Comparison of ENCODE assay signal across 9 mouse cellular contexts in the genomic region with DNA sequence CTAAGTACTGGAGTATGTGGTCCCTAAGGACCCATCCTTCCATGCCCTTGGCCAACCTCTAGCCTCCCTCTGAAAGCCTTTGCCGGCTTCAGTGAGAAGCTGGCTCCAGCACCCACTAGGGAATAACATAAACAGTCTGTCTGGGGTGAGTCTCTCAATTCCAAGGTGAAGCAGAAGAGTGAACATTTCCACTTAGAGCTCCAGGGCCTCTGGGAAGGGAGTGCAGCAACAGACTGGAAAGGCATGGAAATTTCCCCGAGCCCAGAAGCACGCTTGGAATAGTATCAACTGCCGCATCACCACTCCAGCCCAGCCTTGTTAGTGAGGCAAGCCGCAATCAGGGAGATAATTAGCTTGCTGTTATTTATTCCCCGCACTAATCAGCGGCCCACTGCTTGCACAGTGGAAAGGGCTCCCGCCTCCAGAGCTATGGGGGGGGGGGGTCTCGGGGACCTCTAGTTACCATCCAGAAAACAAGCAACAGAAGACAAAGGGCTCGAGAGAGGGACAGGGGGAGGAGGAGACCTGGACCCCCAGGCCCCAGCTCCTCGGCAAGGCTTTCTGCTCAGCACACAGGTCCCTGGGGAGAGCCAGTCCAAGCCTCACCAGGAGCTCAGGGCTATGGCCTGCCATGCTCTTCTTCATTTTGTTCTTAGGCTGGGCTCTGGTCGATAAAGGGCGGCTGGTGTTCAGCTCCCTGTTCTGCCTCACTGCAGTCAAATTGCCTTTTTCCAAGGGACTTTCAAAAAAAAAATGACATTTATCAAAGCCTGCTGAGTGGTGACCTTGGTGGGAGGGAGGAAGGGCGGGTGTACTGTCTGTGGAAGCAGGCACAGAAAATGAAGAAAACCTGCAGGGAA. TPM values are rescaled to one million over a fixed set of nuclear protein-coding genes. Genes with fewer than 3 reads are reported as not detected.
DNase-seq lines count a peak whose midpoint lies in the region; ATAC-seq and TF ChIP-seq lines count a peak whose summit lies in the region.
"Had no signal": no experiment of that assay in that cellular context is flagged by ENCODE, and none has a peak within 500 bp of the region (broad histone marks: within the 10 kb centered on the region; RNA-seq: fewer than 3 reads in every experiment).

No protein-coding gene starts in this region.

- H3K36me3 ChIP-seq in lung, postnatal 0 days (ENCODE audit: insufficient read depth, low read length): no peaks in the 10 kb centered on the region
- H3K36me3 ChIP-seq in embryonic facial prominence, embryonic 11.5 days (replicated peaks; ENCODE audit: control insufficient read depth, insufficient read depth, low read depth, low read length): no peaks in the 10 kb centered on the region
- H3K36me3 ChIP-seq in heart, embryonic 13.5 days: no peaks in the 10 kb centered on the region
- no peaks in the 10 kb centered on the region for H3K36me3 ChIP-seq in midbrain, embryonic 10.5 days
- H3K36me3 ChIP-seq: G1E had no signal

- no peaks in the 10 kb centered on the region for H3K4me1 ChIP-seq in lung, postnatal 0 days (ENCODE audit: insufficient read depth, low read depth, low read length)
- no peaks in the 10 kb centered on the region for H3K4me1 ChIP-seq in embryonic facial prominence, embryonic 11.5 days (ENCODE audit: control insufficient read depth, insufficient read depth, low read length)
- peaks cover 14% of the 10 kb centered on the region for H3K4me1 ChIP-seq in heart, embryonic 13.5 days
- peaks cover 11% of the 10 kb centered on the region for H3K4me1 ChIP-seq in midbrain, embryonic 10.5 days

- 48% methylated on average over 14 of the region's 14 CpGs for WGBS in lung, postnatal 0 days
- 23% methylated on average over 14 of the region's 14 CpGs for WGBS in embryonic facial prominence, embryonic 11.5 days
- WGBS in heart, embryonic 13.5 days: 23% methylated on average over 14 of the region's 14 CpGs
- 43% methylated on average over 14 of the region's 14 CpGs for WGBS in midbrain, embryonic 10.5 days

- ATAC-seq in lung, postnatal 0 days: peak; percentile 25; the same call in 1 of the 2 replicates
- peak; percentile 73 for ATAC-seq in embryonic facial prominence, embryonic 11.5 days (replicated peaks; ENCODE audit: insufficient number of reproducible peaks, low FRiP score, low TSS enrichment, low read depth)
- ATAC-seq in heart, embryonic 13.5 days (ENCODE audit: extremely low read depth, insufficient number of reproducible peaks, low FRiP score, low TSS enrichment): no peak

- no peaks in the 10 kb centered on the region; the same call in 1 of the 2 replicates for H3K27me3 ChIP-seq in lung, postnatal 0 days (replicated peaks; ENCODE audit: insufficient read depth, low read length)
- no peaks in the 10 kb centered on the region for H3K27me3 ChIP-seq in embryonic facial prominence, embryonic 11.5 days (ENCODE audit: control insufficient read depth, insufficient read depth, low read length)
- peaks cover 28% of the 10 kb centered on the region; the same call in 1 of the 2 replicates for H3K27me3 ChIP-seq in heart, embryonic 13.5 days (replicated peaks)
- no peaks in the 10 kb centered on the region; the same call in 1 of the 2 replicates for H3K27me3 ChIP-seq in midbrain, embryonic 10.5 days (ENCODE audit: low read depth, poor library complexity, severe bottlenecking)

- TF ChIP-seq EP300 in lung, postnatal 0 days (IDR thresholded peaks at IDR 0.05): no peak

- H3K4me3 ChIP-seq in lung, postnatal 0 days (ENCODE audit: low read depth, low read length): no peak overlapping the region
- no peak overlapping the region for H3K4me3 ChIP-seq in embryonic facial prominence, embryonic 11.5 days (ENCODE audit: low read depth, low read length)
- H3K4me3 ChIP-seq in heart, embryonic 13.5 days: no peak overlapping the region
- no peak overlapping the region for H3K4me3 ChIP-seq in midbrain, embryonic 10.5 days

- H3K9me3 ChIP-seq in lung, postnatal 0 days (ENCODE audit: low read length): no peaks in the 10 kb centered on the region
- H3K9me3 ChIP-seq in embryonic facial prominence, embryonic 11.5 days (replicated peaks; ENCODE audit: control insufficient read depth, low read length): no peaks in the 10 kb centered on the region
- no peaks in the 10 kb centered on the region for H3K9me3 ChIP-seq in heart, embryonic 13.5 days
- H3K9me3 ChIP-seq in midbrain, embryonic 10.5 days (replicated peaks): no peaks in the 10 kb centered on the region
- H3K9me3 ChIP-seq: G1E had no signal

- H3K4me2 ChIP-seq in lung, postnatal 0 days (replicated peaks; ENCODE audit: low read depth, low read length): no peak overlapping the region
- no peak overlapping the region for H3K4me2 ChIP-seq in embryonic facial prominence, embryonic 11.5 days (ENCODE audit: low read depth, low read length)
- peak overlapping the region; percentile 48 for H3K4me2 ChIP-seq in heart, embryonic 13.5 days

- no peak for DNase-seq in lung, postnatal 0 days (ENCODE audit: low spot score)
- DNase-seq in lung, postnatal 25 days (ENCODE audit: low spot score): no peak
- peak; percentile 47 for DNase-seq in embryonic facial prominence, embryonic 11.5 days (ENCODE audit: low spot score)
- DNase-seq in kidney, postnatal 14 days: peak; percentile 67
- DNase-seq in midbrain, embryonic 10.5 days (ENCODE audit: low spot score): no peak
- DNase-seq in spleen, adult 18-20 months: no peak
- no peak for DNase-seq in spleen, adult 12 weeks (ENCODE audit: low spot score)

- no peak overlapping the region for H3K27ac ChIP-seq in lung, postnatal 0 days (ENCODE audit: low read length)
- H3K27ac ChIP-seq in embryonic facial prominence, embryonic 11.5 days (replicated peaks; ENCODE audit: low read depth, low read length): 0 out of 2 replicates have a peak overlapping the region, but pooled peaks have one; percentile 16
- no peak overlapping the region for H3K27ac ChIP-seq in heart, embryonic 13.5 days (replicated peaks)
- peak overlapping the region; percentile 53 for H3K27ac ChIP-seq in midbrain, embryonic 10.5 days (replicated peaks)

- no peak for TF ChIP-seq CTCF in lung, postnatal 0 days (IDR thresholded peaks at IDR 0.05)

- no peak overlapping the region for H3K9ac ChIP-seq in lung, postnatal 0 days (replicated peaks; ENCODE audit: low read depth)
- peak overlapping the region; percentile 22; the same call in 1 of the 2 replicates for H3K9ac ChIP-seq in embryonic facial prominence, embryonic 11.5 days (replicated peaks; ENCODE audit: low read length)
- peak overlapping the region; percentile 58 for H3K9ac ChIP-seq in heart, embryonic 13.5 days

RNA-seq across cellular contexts. Expression of a gene that starts 11.2 kb away (rescaled TPM):
- 4.6 TPM in 2 replicates for polyA plus RNA-seq in lung, postnatal 0 days (2015; fragmentation: Nextera tagmentation; extraction: Ambion mirVana)
- polyA plus RNA-seq in embryonic facial prominence, embryonic 11.5 days (2014; fragmentation: Nextera tagmentation; extraction: Ambion mirVana): 2.8 and 3.1 TPM in 2 replicates
- 2.6 and 2.8 TPM in 2 replicates for polyA plus RNA-seq in heart, embryonic 13.5 days (2015; fragmentation: Nextera tagmentation; extraction: Ambion mirVana)
- polyA plus RNA-seq in midbrain, embryonic 10.5 days (2016; fragmentation: Nextera tagmentation; extraction: Ambion mirVana): 4.1 and 4.5 TPM in 2 replicates

RNA-seq across cellular contexts. Expression of a gene that starts 20.2 kb away (rescaled TPM):
- not detected in 2 replicates for polyA plus RNA-seq in lung, postnatal 0 days (2015; fragmentation: Nextera tagmentation; extraction: Ambion mirVana)
- 0.11 and 0.31 TPM in 2 replicates for polyA plus RNA-seq in embryonic facial prominence, embryonic 11.5 days (2014; fragmentation: Nextera tagmentation; extraction: Ambion mirVana)
- polyA plus RNA-seq in heart, embryonic 13.5 days (2015; fragmentation: Nextera tagmentation; extraction: Ambion mirVana): 0.14 TPM in 1 of 2 replicates, not detected in the other
- 0.33 and 0.41 TPM in 2 replicates for polyA plus RNA-seq in midbrain, embryonic 10.5 days (2016; fragmentation: Nextera tagmentation; extraction: Ambion mirVana)
- polyA plus RNA-seq: G1E had no signal

RNA-seq across cellular contexts. Expression of a gene that starts 26.1 kb away (rescaled TPM):
- 4.8 and 4.9 TPM in 2 replicates for polyA plus RNA-seq in lung, postnatal 0 days (2015; fragmentation: Nextera tagmentation; extraction: Ambion mirVana)
- polyA plus RNA-seq in embryonic facial prominence, embryonic 11.5 days (2014; fragmentation: Nextera tagmentation; extraction: Ambion mirVana): 1.4 and 1.6 TPM in 2 replicates
- 2.3 and 3.1 TPM in 2 replicates for polyA plus RNA-seq in heart, embryonic 13.5 days (2015; fragmentation: Nextera tagmentation; extraction: Ambion mirVana)
- 4.9 and 5.0 TPM in 2 replicates for polyA plus RNA-seq in midbrain, embryonic 10.5 days (2016; fragmentation: Nextera tagmentation; extraction: Ambion mirVana)

RNA-seq across cellular contexts. Expression of a gene that starts 29.0 kb away (rescaled TPM):
- polyA plus RNA-seq in lung, postnatal 0 days (2015; fragmentation: Nextera tagmentation; extraction: Ambion mirVana): 87.4 and 96.3 TPM in 2 replicates
- polyA plus RNA-seq in embryonic facial prominence, embryonic 11.5 days (2014; fragmentation: Nextera tagmentation; extraction: Ambion mirVana): 229 and 242 TPM in 2 replicates
- 74.7 and 76.3 TPM in 2 replicates for polyA plus RNA-seq in heart, embryonic 13.5 days (2015; fragmentation: Nextera tagmentation; extraction: Ambion mirVana)
- 204 and 211 TPM in 2 replicates for polyA plus RNA-seq in midbrain, embryonic 10.5 days (2016; fragmentation: Nextera tagmentation; extraction: Ambion mirVana)

RNA-seq across cellular contexts. Expression of a gene that starts 35.8 kb away (rescaled TPM):
- 6.1 and 6.7 TPM in 2 replicates for polyA plus RNA-seq in lung, postnatal 0 days (2015; fragmentation: Nextera tagmentation; extraction: Ambion mirVana)
- polyA plus RNA-seq in embryonic facial prominence, embryonic 11.5 days (2014; fragmentation: Nextera tagmentation; extraction: Ambion mirVana): 17.6 and 19.0 TPM in 2 replicates
- polyA plus RNA-seq in heart, embryonic 13.5 days (2015; fragmentation: Nextera tagmentation; extraction: Ambion mirVana): 7.5 and 8.7 TPM in 2 replicates
- 18.1 and 23.5 TPM in 2 replicates for polyA plus RNA-seq in midbrain, embryonic 10.5 days (2016; fragmentation: Nextera tagmentation; extraction: Ambion mirVana)

Comparison
In these comparisons a context has a peak if more than half of its experiments do, and no peak if none do; other contexts are left out.
1. DNase-seq: peak in embryonic facial prominence, embryonic 11.5 days (single experiment) and kidney, postnatal 14 days (single experiment); none in lung, postnatal 0 days (single experiment), lung, postnatal 25 days (single experiment), midbrain, embryonic 10.5 days (single experiment), spleen, adult 18-20 months (0 of 2) and spleen, adult 12 weeks (single experiment).
2. H3K27ac ChIP-seq: peak in embryonic facial prominence, embryonic 11.5 days (single experiment) and midbrain, embryonic 10.5 days (single experiment); none in lung, postnatal 0 days (single experiment) and heart, embryonic 13.5 days (single experiment).